Mouse (Mus musculus): ENCODE results near the gene Gm8879. TPM values are rescaled to one million over a fixed set of nuclear protein-coding genes. Genes with fewer than 3 reads are reported as not detected.
"Not testable (repeated sequence)": the region's sequence is repeated elsewhere in the genome, so short reads cannot be mapped to it uniquely, and the experiment has no call there.

The Gm8879 gene
- not detected in 2 replicates for polyA plus RNA-seq (2015; fragmentation: Nextera tagmentation; extraction: Ambion mirVana)

- not testable (repeated sequence) for H3K27me3 ChIP-seq; H3K36me3 ChIP-seq (replicated peaks); H3K4me2 ChIP-seq; H3K9ac ChIP-seq; H3K4me1 ChIP-seq (replicated peaks); H3K4me3 ChIP-seq (replicated peaks); ATAC-seq (ENCODE audit: insufficient read depth); H3K27ac ChIP-seq (replicated peaks); H3K9me3 ChIP-seq (replicated peaks)
- WGBS (ENCODE audit: insufficient replicate concordance): no CpG with 5 or more reads among the region's 3 CpGs
These were observed at the start of gene Gm8879 for GRCm38 (mm10) chr5:11127334-11127733. Gene Gm8879, plus strand, starts transcription at chr5:11127634.

GRCm38 (mm10) chr5:11138031-11138430, 10.6 kb downstream of the Gm8879 start:
- not testable (repeated sequence) for H3K4me3 ChIP-seq (replicated peaks); H3K9me3 ChIP-seq (replicated peaks); H3K9ac ChIP-seq; H3K27ac ChIP-seq (replicated peaks); H3K27me3 ChIP-seq; H3K4me1 ChIP-seq (replicated peaks); H3K36me3 ChIP-seq (replicated peaks); ATAC-seq (ENCODE audit: insufficient read depth); H3K4me2 ChIP-seq
- whole genome bisulfite sequencing (ENCODE audit: insufficient replicate concordance): 78% methylated on average over 12 of the region's 12 CpGs

Other genes starting within 250 kb of the Gm8879 start
- not detected in 2 replicates for gene Gm8871, start 179.8 kb upstream of the Gm8879 start, polyA plus RNA-seq (2015; fragmentation: Nextera tagmentation; extraction: Ambion mirVana)
- not detected in 2 replicates for gene Gm8857, start 179.8 kb upstream of the Gm8879 start, polyA plus RNA-seq (2015; fragmentation: Nextera tagmentation; extraction: Ambion mirVana)
- gene Gm5861, start 55.4 kb downstream of the Gm8879 start, polyA plus RNA-seq (2015; fragmentation: Nextera tagmentation; extraction: Ambion mirVana): not detected in 2 replicates
- not detected in 2 replicates for gene Gm8890, start 128.4 kb downstream of the Gm8879 start, polyA plus RNA-seq (2015; fragmentation: Nextera tagmentation; extraction: Ambion mirVana)
- not detected in 2 replicates for gene Speer1, start 213.9 kb downstream of the Gm8879 start, polyA plus RNA-seq (2015; fragmentation: Nextera tagmentation; extraction: Ambion mirVana)